Mouse (Mus musculus) liver, embryonic 16.5 days (tissue): ENCODE measurements around the gene Tmem39b. TPM values are rescaled to one million over a fixed set of nuclear protein-coding genes. Genes with fewer than 3 reads are reported as not detected.

Source experiments
- ATAC-seq: fragments of 200-750 bp; cut with Nextera tagmentation; 2 replicates; pipeline ENCODE4 v1.8.0; 2017; ENCODE audit warnings: low read depth, mild to moderate bottlenecking, moderate number of reproducible peaks, moderate library complexity
- H3K27ac ChIP-seq: fragments of 300-500 bp; sonication (generic); 2 replicates; pipeline ENCODE4 v1.5.1; 2014; ENCODE audit warnings: mild to moderate bottlenecking, low read length
- H3K27me3 ChIP-seq: fragments of 300-500 bp; sonication (generic); 2 replicates; pipeline ENCODE4 v1.6.1; 2014; ENCODE audit warnings: low read depth, low read length, mixed read lengths; ENCODE audit not compliant: control insufficient read depth, insufficient read depth
- H3K36me3 ChIP-seq: fragments of 300-500 bp; sonication (generic); 2 replicates; pipeline ENCODE4 v1.6.1; 2014; ENCODE audit warnings: mild to moderate bottlenecking; ENCODE audit not compliant: control insufficient read depth, insufficient read depth
- H3K4me1 ChIP-seq: fragments of 300-500 bp; sonication (generic); 2 replicates; pipeline ENCODE4 v1.6.1; 2014; ENCODE audit warnings: low read depth, low read length, mixed read lengths; ENCODE audit not compliant: control insufficient read depth
- H3K4me2 ChIP-seq: fragments of 300-500 bp; sonication (generic); 2 replicates; pipeline ENCODE4 v1.6.1; 2014; ENCODE audit warnings: low read depth, low read length, mixed read lengths
- H3K4me3 ChIP-seq: fragments of 300-500 bp; sonication (generic); 2 replicates; pipeline ENCODE4 v1.5.1; 2014; ENCODE audit warnings: low read depth, mild to moderate bottlenecking, low read length
- H3K9ac ChIP-seq: fragments of 300-500 bp; sonication (generic); 2 replicates; pipeline ENCODE4 v1.6.1; 2014; ENCODE audit warnings: low read depth, low read length
- H3K9me3 ChIP-seq: fragments of 300-500 bp; sonication (generic); replicated peaks from 2 replicates; pipeline ENCODE4 v1.6.1; 2016; ENCODE audit warnings: low read length; ENCODE audit not compliant: control insufficient read depth
- WGBS: fragments of 180-500 bp; shearing (Covaris S2); extraction: QIAGEN DNeasy Blood & Tissue Kit; methylation state at CpG from one replicate; pipeline ENCODE4 v1.1.7; 2014; ENCODE audit not compliant: insufficient replicate concordance; 5-methylcytosine and 5-hydroxymethylcytosine counted together
- microRNA-seq: library from miRNA; unstranded; fragments of <30 nt; microRNA quantifications from one replicate; pipeline ENCODE4, GENCODE M21; 2016
- polyA plus RNA-seq: library from polyadenylated mRNA; unstranded; fragments of >200 nt; fragmentation: Nextera tagmentation; extraction: Ambion mirVana; gene quantifications from 2 replicates; pipeline ENCODE4 v1.2.1, GENCODE M21; 2015

The Tmem39b gene
- polyA plus RNA-seq, 1 experiment from 2014 or later: 3.3 TPM

GRCm38 (mm10) chr4:129640101-129640637 lies 56.5 kb downstream of the Tmem39b start:
- H3K36me3 ChIP-seq: peaks cover 32% of the 10 kb centered on the region
- no peak for ATAC-seq

GRCm38 (mm10) chr4:129639221-129639620 lies 57.4 kb downstream of the Tmem39b start:
- Histone ChIP-seq H3K4me3 (peak overlapping the region; percentile 81), H3K27ac (no peak overlapping the region), H3K4me1 (peaks cover 27% of the 10 kb centered on the region), H3K9ac (no peak overlapping the region; the same call in 1 of the 2 replicates), H3K27me3 (no peaks in the 10 kb centered on the region), H3K4me2 (peak overlapping the region; percentile 91), H3K9me3 (no peaks in the 10 kb centered on the region), H3K36me3 (peaks cover 35% of the 10 kb centered on the region)
- WGBS: 83% methylated on average over 15 of the region's 15 CpGs
- no peak for ATAC-seq

More at GRCm38 (mm10) chr4:129640101-129640637, 56.5 kb downstream of the Tmem39b start:
- no peaks in the 10 kb centered on the region for H3K9me3 ChIP-seq
- H3K27me3 ChIP-seq: no peaks in the 10 kb centered on the region
- H3K27ac ChIP-seq: peak overlapping the region; percentile 91
- H3K4me2 ChIP-seq: peak overlapping the region; percentile 91
- H3K4me1 ChIP-seq: peaks cover 23% of the 10 kb centered on the region
- peak overlapping the region; percentile 81 for H3K4me3 ChIP-seq
- 2% methylated on average over 17 of the region's 17 CpGs for WGBS
- H3K9ac ChIP-seq: peak overlapping the region; percentile 77

GRCm38 (mm10) chr4:129633852-129634251 lies 62.8 kb downstream of the Tmem39b start:
- no peak overlapping the region for H3K27ac ChIP-seq
- no peaks in the 10 kb centered on the region for H3K9me3 ChIP-seq
- H3K36me3 ChIP-seq: peaks cover 74% of the 10 kb centered on the region
- H3K4me1 ChIP-seq: peaks cover 17% of the 10 kb centered on the region
- 45% methylated on average over 6 of the region's 6 CpGs for WGBS
- no peak overlapping the region for H3K4me3 ChIP-seq
- ATAC-seq: peak; percentile 85
- no peaks in the 10 kb centered on the region for H3K27me3 ChIP-seq
- peak overlapping the region; percentile 10; the same call in 1 of the 2 replicates for H3K4me2 ChIP-seq
- no peak overlapping the region for H3K9ac ChIP-seq

GRCm38 (mm10) chr4:129631867-129632266 lies 64.8 kb downstream of the Tmem39b start:
- WGBS: 87% methylated on average over 12 of the region's 12 CpGs
- Histone ChIP-seq H3K27ac (no peak overlapping the region), H3K4me3 (no peak overlapping the region), H3K27me3 (no peaks in the 10 kb centered on the region), H3K9me3 (no peaks in the 10 kb centered on the region), H3K4me1 (peaks cover 12% of the 10 kb centered on the region), H3K9ac (no peak overlapping the region), H3K36me3 (peaks cover 78% of the 10 kb centered on the region), H3K4me2 (no peak overlapping the region)
- ATAC-seq: no peak

GRCm38 (mm10) chr4:129630944-129631343 lies 65.7 kb downstream of the Tmem39b start:
- H3K9ac ChIP-seq: no peak overlapping the region
- H3K4me1 ChIP-seq: peaks cover 13% of the 10 kb centered on the region
- no peaks in the 10 kb centered on the region for H3K9me3 ChIP-seq
- H3K27me3 ChIP-seq: no peaks in the 10 kb centered on the region
- H3K27ac ChIP-seq: no peak overlapping the region
- H3K36me3 ChIP-seq: peaks cover 69% of the 10 kb centered on the region
- WGBS: 81% methylated on average over 4 of the region's 4 CpGs
- no peak for ATAC-seq
- no peak overlapping the region for H3K4me2 ChIP-seq
- H3K4me3 ChIP-seq: no peak overlapping the region

Small RNA genes within 50 kb of the gene (microRNA-seq; reads per million reads assigned to microRNA genes)
- gene Mir7016: not detected

Other genes starting within 250 kb of the Tmem39b start
- 79.2 and 87.0 TPM in 2 replicates for gene Bsdc1, start 235.3 kb downstream of the Tmem39b start, polyA plus RNA-seq
- 0.13 TPM in 1 of 2 replicates, not detected in the other for gene Tssk3, start 205.8 kb downstream of the Tmem39b start, polyA plus RNA-seq
- 0.23 and 0.60 TPM in 2 replicates for gene Fam229a, start 205.6 kb downstream of the Tmem39b start, polyA plus RNA-seq
- 36.6 and 41.4 TPM in 2 replicates for gene Marcksl1, start 183.3 kb downstream of the Tmem39b start, polyA plus RNA-seq
- gene Hdac1, start 154.1 kb downstream of the Tmem39b start, polyA plus RNA-seq: 82.1 and 89.8 TPM in 2 replicates
- 3.1 and 3.2 TPM in 2 replicates for gene Lck, start 123.2 kb downstream of the Tmem39b start, polyA plus RNA-seq
- gene Fam167b, start 118.3 kb downstream of the Tmem39b start, polyA plus RNA-seq: 6.9 and 7.5 TPM in 2 replicates
- 133 and 142 TPM in 2 replicates for gene Eif3i, start 96.2 kb downstream of the Tmem39b start, polyA plus RNA-seq
- gene Tmem234, start 96.2 kb downstream of the Tmem39b start, polyA plus RNA-seq: 104 and 106 TPM in 2 replicates
- 0.46 and 0.91 TPM in 2 replicates for gene Dcdc2b, start 82.6 kb downstream of the Tmem39b start, polyA plus RNA-seq
- gene Iqcc, start 77.7 kb downstream of the Tmem39b start, polyA plus RNA-seq: 7.5 and 8.0 TPM in 2 replicates
- gene Ccdc28b, start 72.9 kb downstream of the Tmem39b start, polyA plus RNA-seq: 11.2 and 12.7 TPM in 2 replicates
- gene Txlna, start 55.8 kb downstream of the Tmem39b start, polyA plus RNA-seq: 22.1 and 24.2 TPM in 2 replicates
- gene Kpna6, start 24.1 kb downstream of the Tmem39b start, polyA plus RNA-seq: 6.9 and 7.0 TPM in 2 replicates
- gene Khdrbs1, start 45.5 kb upstream of the Tmem39b start, polyA plus RNA-seq: 19.6 and 20.2 TPM in 2 replicates
- 143 and 159 TPM in 2 replicates for gene Ptp4a2, start 114.4 kb upstream of the Tmem39b start, polyA plus RNA-seq
- gene Spocd1, start 232.4 kb upstream of the Tmem39b start, polyA plus RNA-seq: not detected in 2 replicates